Mouse (Mus musculus) C2C12 (cell line): ENCODE data around the gene Pdzk1ip1. TPM values are rescaled to one million over a fixed set of nuclear protein-coding genes. Genes with fewer than 3 reads are reported as not detected.

Source experiments
- H3K27me3 ChIP-seq: one replicate; pipeline ENCODE4 v1.6.1; 2011; ENCODE audit not compliant: control insufficient read depth, insufficient read depth, insufficient read length
- H3K36me3 ChIP-seq: one replicate; pipeline ENCODE4 v1.6.1; 2011; ENCODE audit not compliant: control insufficient read depth, insufficient read depth
- H3K4me3 ChIP-seq: one replicate; pipeline ENCODE4 v1.5.1; 2011; ENCODE audit warnings: mild to moderate bottlenecking, control low read depth; ENCODE audit not compliant: poor library complexity, insufficient read depth, severe bottlenecking
- H3K79me2 ChIP-seq: one replicate; pipeline ENCODE4 v1.6.1; 2011; ENCODE audit not compliant: control insufficient read depth, insufficient read depth
- H3K79me3 ChIP-seq: one replicate; pipeline ENCODE4 v1.6.1; 2011; ENCODE audit warnings: low read depth, control low read depth
- H3ac ChIP-seq: one replicate; pipeline ENCODE3; 2011; ENCODE audit warnings: low read depth; ENCODE audit not compliant: control insufficient read depth, insufficient read length
- CEBPB ChIP-seq: IDR thresholded peaks from one replicate; pipeline ENCODE4 v1.6.1; 2011; ENCODE audit warnings: low read depth, mild to moderate bottlenecking, control low read depth, moderate library complexity
- CTCF ChIP-seq: IDR thresholded peaks from one replicate; pipeline ENCODE4 v1.5.1; 2011; ENCODE audit not compliant: control insufficient read depth, insufficient read depth, insufficient read length
- FOSL1 ChIP-seq: IDR thresholded peaks from one replicate; pipeline ENCODE4 v1.8.0; 2011; ENCODE audit warnings: mild to moderate bottlenecking, low read length; ENCODE audit not compliant: poor library complexity, insufficient read depth, severe bottlenecking
- MAX ChIP-seq: IDR thresholded peaks from one replicate; pipeline ENCODE4 v1.6.1; 2011; ENCODE audit warnings: mild to moderate bottlenecking, control low read depth
- MYOD1 ChIP-seq: IDR thresholded peaks from one replicate; pipeline ENCODE4 v1.6.1; 2011; ENCODE audit warnings: low read depth; ENCODE audit not compliant: control insufficient read depth, insufficient read length
- MYOG ChIP-seq: IDR thresholded peaks from one replicate; pipeline ENCODE4 v1.6.1; 2011; ENCODE audit not compliant: control insufficient read depth, insufficient read length; ENCODE audit errors: extremely low read depth
- USF1 ChIP-seq: IDR thresholded peaks from one replicate; pipeline ENCODE4 v1.6.1; 2011; ENCODE audit warnings: low read depth, mild to moderate bottlenecking, control low read depth, moderate library complexity
- polyA plus RNA-seq: library from polyadenylated mRNA; unstranded; fragments of >200 nt; fragmentation: generic; extraction: Trizol; gene quantifications from one replicate; pipeline ENCODE4 v1.2.1, GENCODE M21; 2012; ENCODE audit warnings: missing spikeins

The Pdzk1ip1 gene
- polyA plus RNA-seq, 1 experiment, result not detected

DNA sequence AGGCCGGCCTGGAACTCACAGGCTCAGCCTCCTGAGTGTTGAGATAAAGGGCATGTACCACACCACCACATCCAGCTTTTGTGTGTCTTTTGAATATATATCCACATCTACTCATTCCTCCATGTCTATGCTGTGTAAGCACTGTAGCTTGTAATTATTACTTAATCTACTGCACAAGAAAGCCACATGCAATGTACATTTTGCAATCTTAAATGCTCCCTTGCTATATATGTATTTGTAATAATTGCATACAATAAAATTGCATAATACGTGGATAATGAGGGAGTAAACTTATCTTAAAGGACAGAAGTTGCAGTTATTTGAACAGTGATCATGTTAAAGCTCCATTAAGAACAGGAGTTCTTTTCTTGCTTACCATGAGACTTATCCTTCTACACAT is 32.7 kb downstream of the Pdzk1ip1 start:
- Histone ChIP-seq H3K27me3 (peaks cover 4% of the 10 kb centered on the region), H3K4me3 (no peak overlapping the region), H3K79me3 (no peaks in the 10 kb centered on the region), H3ac (no peak overlapping the region), H3K36me3 (no peaks in the 10 kb centered on the region), H3K79me2 (no peaks in the 10 kb centered on the region)
- TF ChIP-seq MYOG (no peak), FOSL1 (no peak), CTCF (no peak), USF1 (no peak), CEBPB (no peak), MYOD1 (no peak), MAX (no peak)

DNA sequence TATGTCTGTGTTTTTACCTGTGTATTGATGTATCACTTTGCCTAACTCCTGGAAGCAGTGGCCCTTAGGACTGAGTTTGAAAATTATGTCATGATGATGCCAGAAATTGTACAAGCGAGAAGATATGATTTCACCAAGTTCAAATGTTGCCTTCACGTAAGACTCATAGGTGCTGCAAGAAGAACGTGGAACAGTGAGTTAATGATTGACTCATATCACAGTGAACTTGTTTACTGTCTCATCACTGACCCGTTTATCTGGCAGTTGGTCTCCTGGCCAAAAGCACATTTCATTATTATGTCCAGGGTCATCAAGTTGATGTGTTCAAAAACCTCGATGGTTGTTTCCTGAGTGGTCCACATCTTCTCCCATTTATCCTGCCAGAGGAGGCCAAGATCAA is 33.1 kb downstream of the Pdzk1ip1 start:
- Histone ChIP-seq H3ac (no peak overlapping the region), H3K27me3 (peaks cover 4% of the 10 kb centered on the region), H3K79me2 (no peaks in the 10 kb centered on the region), H3K4me3 (no peak overlapping the region), H3K79me3 (no peaks in the 10 kb centered on the region), H3K36me3 (no peaks in the 10 kb centered on the region)
- TF ChIP-seq MYOD1 (no peak), CTCF (no peak), MYOG (no peak)

DNA sequence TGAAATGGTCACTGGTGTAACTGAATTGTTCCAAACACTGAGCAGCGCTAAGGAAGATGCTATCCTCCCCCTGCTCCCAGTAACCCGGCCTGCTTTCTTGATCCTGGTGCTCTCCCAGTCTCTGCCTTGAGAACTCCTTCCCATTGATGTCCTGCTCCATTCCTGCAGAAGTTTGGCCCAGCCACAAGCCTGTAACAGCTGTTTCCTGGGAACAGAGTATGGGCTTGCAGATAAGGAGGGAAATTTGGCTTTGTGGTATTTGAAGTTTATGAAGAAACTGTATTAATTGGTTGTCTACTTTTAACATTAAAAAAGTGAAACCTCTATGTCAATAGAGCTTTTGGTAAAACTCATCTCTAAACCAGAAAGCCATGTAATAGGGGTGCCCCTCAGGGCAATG is 35.0 kb downstream of the Pdzk1ip1 start:
- no peak for TF ChIP-seq CTCF
- TF ChIP-seq CEBPB, result no peak
- no peak for TF ChIP-seq MYOD1
- no peak for TF ChIP-seq MAX
- TF ChIP-seq USF1, result no peak
- TF ChIP-seq FOSL1, result no peak
- no peak for TF ChIP-seq MYOG
- no peak overlapping the region for H3ac ChIP-seq
- no peak overlapping the region for H3K4me3 ChIP-seq
- H3K79me2 ChIP-seq, result no peaks in the 10 kb centered on the region
- H3K79me3 ChIP-seq, result no peaks in the 10 kb centered on the region
- H3K36me3 ChIP-seq, result no peaks in the 10 kb centered on the region
- H3K27me3 ChIP-seq, result peaks cover 4% of the 10 kb centered on the region

DNA sequence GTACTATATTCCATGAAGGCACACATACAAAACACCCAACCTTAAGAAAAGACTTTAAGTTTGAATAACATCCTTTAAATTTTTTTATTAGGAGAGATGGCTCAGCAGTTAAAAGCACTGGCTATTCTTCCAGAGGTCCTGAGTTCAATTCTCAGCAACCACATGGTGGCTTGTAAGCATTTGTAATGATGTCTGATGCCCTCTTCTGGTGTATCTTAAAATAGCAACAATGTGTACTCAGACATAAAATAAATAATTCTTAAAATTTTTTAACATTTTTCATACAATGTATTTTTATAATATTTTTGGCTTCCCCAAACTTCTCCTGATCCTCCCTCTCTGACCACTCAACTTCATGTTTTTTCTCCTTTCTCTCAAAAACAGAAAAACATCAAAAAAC is 36.2 kb downstream of the Pdzk1ip1 start:
- no peaks in the 10 kb centered on the region for H3K79me3 ChIP-seq
- TF ChIP-seq MYOG, result no peak
- no peak for TF ChIP-seq FOSL1
- TF ChIP-seq MYOD1, result no peak
- no peak for TF ChIP-seq CTCF
- no peak for TF ChIP-seq CEBPB
- no peak for TF ChIP-seq USF1
- no peak for TF ChIP-seq MAX
- no peaks in the 10 kb centered on the region for H3K36me3 ChIP-seq
- no peaks in the 10 kb centered on the region for H3K27me3 ChIP-seq
- no peaks in the 10 kb centered on the region for H3K79me2 ChIP-seq
- no peak overlapping the region for H3ac ChIP-seq
- H3K4me3 ChIP-seq, result no peak overlapping the region

DNA sequence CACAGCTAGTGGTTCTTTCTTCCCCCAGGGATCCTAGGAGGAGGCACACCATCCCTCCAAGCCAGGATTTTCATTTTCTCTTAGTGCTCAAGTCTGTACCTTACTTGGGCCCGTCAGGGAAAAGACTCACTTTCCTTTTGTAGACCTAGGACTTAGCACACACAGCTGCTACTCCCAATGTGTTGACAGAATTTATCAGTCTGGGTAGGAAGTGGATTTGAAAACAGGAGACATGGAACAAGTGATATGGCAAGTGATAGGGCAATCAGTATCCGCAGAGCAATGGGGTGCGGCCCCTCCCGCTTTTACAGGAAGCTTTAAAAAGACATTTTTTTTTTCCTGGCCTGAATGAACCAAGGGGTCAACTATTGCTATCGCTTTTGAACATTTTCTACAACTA is 44.6 kb downstream of the Pdzk1ip1 start:
- H3K27me3 ChIP-seq, result peaks cover 9% of the 10 kb centered on the region
- no peak overlapping the region for H3K4me3 ChIP-seq
- H3ac ChIP-seq, result no peak overlapping the region
- H3K79me3 ChIP-seq, result no peaks in the 10 kb centered on the region
- H3K36me3 ChIP-seq, result no peaks in the 10 kb centered on the region
- no peaks in the 10 kb centered on the region for H3K79me2 ChIP-seq
- TF ChIP-seq CEBPB, result no peak
- no peak for TF ChIP-seq MAX
- TF ChIP-seq CTCF, result no peak
- TF ChIP-seq FOSL1, result no peak
- TF ChIP-seq MYOG, result no peak
- TF ChIP-seq MYOD1, result no peak
- TF ChIP-seq USF1, result no peak

DNA sequence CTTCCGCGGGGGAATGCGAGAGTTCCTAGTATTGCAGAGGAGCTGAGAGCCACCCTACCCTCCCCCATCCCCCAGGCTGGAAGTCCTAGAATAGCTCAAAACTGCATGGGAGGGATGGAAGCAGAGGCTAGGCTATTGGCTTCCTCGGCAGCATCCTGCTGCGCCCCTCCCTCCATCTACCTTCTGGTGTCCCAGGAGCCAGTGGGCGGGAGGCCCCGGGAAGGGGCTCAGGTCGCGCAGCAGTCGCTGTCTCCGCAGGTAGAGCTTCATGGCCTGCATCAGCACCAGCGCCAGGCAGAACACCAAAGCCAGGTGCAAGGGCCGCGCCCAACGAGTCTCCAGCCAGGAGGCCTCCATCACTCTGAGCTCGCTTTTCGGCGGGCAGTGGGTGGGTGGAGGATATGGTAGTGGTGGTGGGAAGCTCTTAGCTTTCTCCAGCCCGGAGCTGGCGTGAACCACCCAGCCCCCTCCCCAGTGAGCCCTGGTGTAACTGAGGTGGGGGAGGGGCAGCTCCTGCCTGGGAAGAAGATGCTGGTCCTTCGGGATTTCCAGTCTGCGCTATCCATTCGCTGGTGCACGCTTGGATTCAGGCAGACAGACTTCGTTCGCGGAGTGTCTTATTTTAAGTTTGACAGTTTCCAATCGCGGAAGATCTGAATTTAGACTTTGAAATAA is 45.2 kb downstream of the Pdzk1ip1 start, which contains the start of gene Cyp4x1:
Cyp4x1 (minus strand) TSS at position 661 of the 675 bp plus-strand sequence.
- no peaks in the 10 kb centered on the region for H3K79me2 ChIP-seq
- H3K79me3 ChIP-seq, result no peaks in the 10 kb centered on the region
- H3K27me3 ChIP-seq, result peaks cover 9% of the 10 kb centered on the region
- TF ChIP-seq MYOD1 (no peak), FOSL1 (no peak), USF1 (no peak), MAX (no peak), CTCF (no peak), CEBPB (no peak), MYOG (no peak)
- no peak within 1 kb of the TSS for H3ac ChIP-seq
- no peak within 1 kb of the TSS for H3K4me3 ChIP-seq
- H3K36me3 ChIP-seq, result no peaks in the 10 kb centered on the region
